In the genomic region with DNA sequence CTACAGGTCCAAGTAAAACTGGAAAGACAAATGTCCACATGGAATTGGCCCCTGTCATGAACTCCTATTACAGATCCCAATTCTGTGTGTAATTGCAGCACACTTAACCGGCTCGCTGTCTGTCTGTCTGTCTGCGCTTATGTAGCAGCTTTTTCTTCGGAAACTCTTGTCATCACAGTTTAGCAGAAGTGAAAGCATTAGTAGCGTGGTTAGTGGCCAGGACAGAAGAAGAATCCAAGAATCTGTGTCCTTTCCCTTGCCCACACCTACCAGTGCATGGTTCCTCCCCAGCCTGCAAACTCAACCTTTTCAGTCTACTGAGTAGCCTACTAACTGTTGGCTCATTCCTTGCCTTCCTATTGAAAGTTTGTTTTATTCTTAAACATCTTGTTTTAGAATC, we compare ENCODE assay signal across 15 mouse cellular contexts.
DNase-seq lines count a peak whose midpoint lies in the region; ATAC-seq lines count a peak whose summit lies in the region.
"Had no signal": no experiment of that assay in that cellular context is flagged by ENCODE, and none has a peak within 500 bp of the region (broad histone marks: within the 10 kb centered on the region; RNA-seq: fewer than 3 reads in every experiment).

No protein-coding gene starts in this region.

- H3K36me3 ChIP-seq in liver, embryonic 12.5 days: no peaks in the 10 kb centered on the region
- no peaks in the 10 kb centered on the region for H3K36me3 ChIP-seq in liver, embryonic 11.5 days (ENCODE audit: control insufficient read depth, insufficient read depth, low read length)
- H3K36me3 ChIP-seq: heart, embryonic 13.5 days; kidney, embryonic 15.5 days; limb, embryonic 15.5 days had no signal

- no peak for ATAC-seq in liver, embryonic 12.5 days
- no peak for ATAC-seq in liver, embryonic 11.5 days (replicated peaks; ENCODE audit: low FRiP score)
- ATAC-seq in common myeloid progenitor, adult 5-6 weeks (replicated peaks; ENCODE audit: low read depth, poor library complexity, severe bottlenecking): peak; percentile 60
- peak; percentile 66 for ATAC-seq in megakaryocyte, adult 5-6 weeks (ENCODE audit: poor library complexity, severe bottlenecking)
- ATAC-seq: CD4-positive, CD25-positive, alpha-beta regulatory T cell, adult 4 months; forebrain, postnatal 0 days had no signal

- H3K9me3 ChIP-seq in liver, embryonic 12.5 days (replicated peaks): no peaks in the 10 kb centered on the region
- H3K9me3 ChIP-seq in liver, embryonic 11.5 days (ENCODE audit: control insufficient read depth, low read length): no peaks in the 10 kb centered on the region
- H3K9me3 ChIP-seq: heart, embryonic 13.5 days; kidney, embryonic 15.5 days; limb, embryonic 15.5 days had no signal

- DNase-seq in liver, embryonic 11.5 days (ENCODE audit: low spot score): no peak
- peak; percentile 70 to 76 for DNase-seq in B cell, adult 2 months
- DNase-seq in right cerebral cortex, postnatal 14 days: no peak
- DNase-seq in cerebellum, postnatal 25 days: no peak
- DNase-seq in left cerebral cortex, adult 8-10 months (ENCODE audit: low spot score in 2 of 2): no peak
- DNase-seq: forebrain, postnatal 0 days; midbrain, embryonic 14.5 days; right cerebral cortex, postnatal 25 days had no signal

- peaks cover 8% of the 10 kb centered on the region for H3K4me1 ChIP-seq in liver, embryonic 12.5 days
- peaks cover 4% of the 10 kb centered on the region for H3K4me1 ChIP-seq in liver, embryonic 11.5 days (replicated peaks; ENCODE audit: control insufficient read depth, insufficient read depth, low read length)

- WGBS in liver, embryonic 12.5 days (ENCODE audit: insufficient replicate concordance): 78% methylated on average over 5 of the region's 5 CpGs
- 90% methylated on average over 5 of the region's 5 CpGs for WGBS in liver, embryonic 11.5 days

- H3K4me2 ChIP-seq in liver, embryonic 12.5 days: no peak overlapping the region
- no peak overlapping the region for H3K4me2 ChIP-seq in liver, embryonic 11.5 days
- H3K4me2 ChIP-seq: heart, embryonic 13.5 days; kidney, embryonic 15.5 days; limb, embryonic 15.5 days had no signal

- no peak overlapping the region for H3K4me3 ChIP-seq in liver, embryonic 12.5 days
- H3K4me3 ChIP-seq in liver, embryonic 11.5 days (ENCODE audit: low read depth, low read length): no peak overlapping the region
- H3K4me3 ChIP-seq: heart, embryonic 13.5 days; kidney, embryonic 15.5 days; limb, embryonic 15.5 days had no signal

- H3K27ac ChIP-seq in liver, embryonic 12.5 days: peak overlapping the region; percentile 61
- no peak overlapping the region; the same call in 1 of the 2 replicates for H3K27ac ChIP-seq in liver, embryonic 11.5 days (ENCODE audit: low read depth, low read length)
- H3K27ac ChIP-seq: limb, embryonic 15.5 days had no signal

- H3K27me3 ChIP-seq in liver, embryonic 12.5 days (replicated peaks): no peaks in the 10 kb centered on the region
- no peaks in the 10 kb centered on the region for H3K27me3 ChIP-seq in liver, embryonic 11.5 days (replicated peaks; ENCODE audit: control insufficient read depth, insufficient read depth, low read length)
- H3K27me3 ChIP-seq: heart, embryonic 13.5 days; kidney, embryonic 15.5 days; limb, embryonic 15.5 days had no signal

- no peak overlapping the region for H3K9ac ChIP-seq in liver, embryonic 12.5 days
- no peak overlapping the region for H3K9ac ChIP-seq in liver, embryonic 11.5 days (ENCODE audit: low read depth, low read length)
- H3K9ac ChIP-seq: forebrain, postnatal 0 days; heart, embryonic 13.5 days; kidney, embryonic 15.5 days; limb, embryonic 15.5 days had no signal

Comparison
In these comparisons a context has a peak if more than half of its experiments do, and no peak if none do; other contexts are left out.
1. ATAC-seq: peak in common myeloid progenitor, adult 5-6 weeks (single experiment) and megakaryocyte, adult 5-6 weeks (single experiment); none in liver, embryonic 12.5 days (single experiment) and liver, embryonic 11.5 days (single experiment).
2. DNase-seq: peak in B cell, adult 2 months (2 of 2); none in liver, embryonic 11.5 days (single experiment), right cerebral cortex, postnatal 14 days (single experiment), cerebellum, postnatal 25 days (0 of 2) and left cerebral cortex, adult 8-10 months (0 of 2).